Mouse (Mus musculus): ENCODE measurements around the gene Fkbp15.

Fkbp15 gene

GRCm38 (mm10) chr4:62318294-62318693 lies 42.1 kb downstream of the Fkbp15 start:
- DNase-seq (ENCODE audit: low read depth, low spot score), result no peak

DNA sequence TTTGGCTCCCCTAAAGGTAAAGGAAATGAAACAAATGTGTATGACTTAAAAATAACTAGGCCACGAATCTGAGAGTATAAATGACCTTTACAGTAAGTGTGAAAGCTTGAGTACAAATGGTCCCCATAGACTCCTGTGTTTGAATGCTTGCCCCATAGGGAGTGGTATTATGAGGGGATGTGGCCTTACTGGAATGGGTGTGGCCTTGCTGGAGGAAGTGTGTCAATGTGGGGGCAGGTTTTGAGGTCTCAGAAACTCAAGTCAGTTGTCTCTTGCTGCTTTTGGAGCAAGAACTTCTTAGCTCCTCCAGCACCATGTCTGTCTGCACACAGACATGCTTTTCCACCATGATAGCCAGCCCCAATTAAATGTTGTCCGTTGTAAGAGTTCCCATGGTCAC lies 43.9 kb downstream of the Fkbp15 start:
- no peak for DNase-seq (ENCODE audit: low read depth, low spot score)

DNA sequence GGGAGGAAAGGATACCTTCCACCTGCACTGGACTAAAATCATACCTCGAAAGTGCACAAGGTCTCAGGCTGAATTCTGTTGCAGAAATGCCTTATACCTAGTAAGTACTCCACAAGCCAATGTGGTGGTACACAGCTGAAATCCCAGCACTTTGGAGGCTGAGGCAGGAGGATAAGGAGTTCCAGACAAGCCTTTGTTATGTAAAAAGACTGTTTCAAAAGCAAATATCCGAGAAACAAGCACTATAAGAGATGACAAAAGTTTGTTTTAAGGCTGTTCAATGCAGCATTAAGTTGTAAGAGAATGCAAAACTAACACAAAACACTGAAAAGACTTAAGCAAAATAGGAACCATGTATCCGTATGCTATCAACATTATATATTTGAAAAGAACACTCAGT lies 45.8 kb downstream of the Fkbp15 start:
- DNase-seq (ENCODE audit: low read depth, low spot score), result no peak

- no peak for DNase-seq (ENCODE audit: low read depth, low spot score)
Observed at GRCm38 (mm10) chr4:62313641-62314211, 46.6 kb downstream of the Fkbp15 start.

GRCm38 (mm10) chr4:62312821-62313220 lies 47.5 kb downstream of the Fkbp15 start:
- no peak for DNase-seq (ENCODE audit: low read depth, low spot score)

DNA sequence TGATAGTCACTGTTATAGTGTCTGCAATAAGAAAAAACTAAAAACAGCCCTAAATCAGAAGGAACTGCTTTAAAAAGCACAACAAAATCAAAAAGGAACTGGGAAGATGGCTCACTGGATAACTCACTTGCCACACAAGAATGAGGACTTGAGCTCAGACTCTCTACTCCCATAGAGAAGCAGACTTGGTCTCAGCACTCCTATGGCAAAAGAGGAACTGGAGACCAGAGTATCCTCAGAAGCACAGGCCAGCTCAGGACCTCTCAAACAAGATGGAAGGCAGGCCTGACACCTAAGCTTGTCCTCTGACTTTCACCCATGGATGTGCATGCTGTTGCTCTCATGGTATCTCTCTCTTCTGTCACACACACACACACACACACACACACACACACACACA lies 51.9 kb downstream of the Fkbp15 start:
- DNase-seq (ENCODE audit: low read depth, low spot score), result no peak

DNA sequence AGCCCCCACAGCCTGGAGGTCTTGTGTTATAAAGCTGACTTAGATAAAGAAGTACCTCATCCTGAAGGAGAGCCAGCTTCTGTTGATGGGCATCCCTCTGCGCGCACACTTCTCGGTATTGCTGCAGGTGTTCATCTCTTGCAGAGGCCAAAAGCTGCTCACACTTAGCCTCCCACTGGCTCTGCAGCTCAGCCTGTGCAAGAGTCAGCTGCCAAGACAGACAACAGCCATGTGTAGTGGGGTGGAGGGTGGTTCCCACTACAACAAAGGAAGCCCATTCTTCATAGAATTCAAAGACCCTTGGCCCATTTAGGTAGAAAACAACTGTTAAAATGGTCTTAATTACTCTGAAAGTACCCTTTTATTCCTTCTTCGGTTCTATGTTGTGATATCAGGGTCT lies 53.5 kb downstream of the Fkbp15 start:
- no peak for DNase-seq (ENCODE audit: low read depth, low spot score)

GRCm38 (mm10) chr4:62306301-62306700 lies 54.0 kb downstream of the Fkbp15 start:
- DNase-seq (ENCODE audit: low read depth, low spot score), result no peak

DNA sequence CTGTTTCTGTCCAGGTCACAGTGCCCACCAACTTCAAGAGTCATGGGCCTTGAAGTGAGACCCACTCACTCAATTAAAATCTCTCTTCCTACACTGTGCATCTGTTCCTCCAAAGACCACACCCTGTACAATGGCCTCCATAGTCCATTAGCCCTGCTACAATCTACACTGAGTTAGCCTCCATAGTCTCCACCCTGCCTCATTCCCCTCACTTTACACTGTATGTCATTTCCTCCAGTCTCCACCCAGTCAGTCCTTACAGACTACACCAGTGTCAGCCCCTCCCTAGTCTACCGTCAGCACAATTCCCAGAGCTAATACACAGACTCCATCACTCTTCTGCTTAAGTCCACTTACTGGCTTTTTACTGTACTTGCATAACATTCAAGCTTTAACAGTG lies 57.1 kb downstream of the Fkbp15 start:
- DNase-seq (ENCODE audit: low read depth, low spot score), result no peak

DNA sequence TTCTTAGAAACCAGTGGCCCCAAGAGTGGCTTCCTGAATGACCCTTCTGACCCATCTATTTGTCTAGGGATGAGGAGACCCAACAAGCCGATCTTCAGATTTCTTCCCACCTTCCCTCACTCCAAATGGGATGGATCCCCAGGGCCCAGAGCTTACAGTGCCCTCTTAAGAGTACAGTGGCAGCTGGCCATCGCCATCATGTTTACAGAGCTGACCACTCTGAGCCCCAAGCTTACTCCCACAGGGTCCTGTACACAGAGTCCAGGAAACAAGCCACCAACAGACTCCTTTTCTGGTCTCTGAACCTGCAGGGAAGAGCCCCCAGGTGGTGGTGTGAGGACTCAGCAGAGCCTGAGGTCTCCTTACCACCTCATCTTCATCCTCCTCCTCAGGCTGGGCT lies 57.6 kb downstream of the Fkbp15 start:
- no peak for DNase-seq (ENCODE audit: low read depth, low spot score)

DNA sequence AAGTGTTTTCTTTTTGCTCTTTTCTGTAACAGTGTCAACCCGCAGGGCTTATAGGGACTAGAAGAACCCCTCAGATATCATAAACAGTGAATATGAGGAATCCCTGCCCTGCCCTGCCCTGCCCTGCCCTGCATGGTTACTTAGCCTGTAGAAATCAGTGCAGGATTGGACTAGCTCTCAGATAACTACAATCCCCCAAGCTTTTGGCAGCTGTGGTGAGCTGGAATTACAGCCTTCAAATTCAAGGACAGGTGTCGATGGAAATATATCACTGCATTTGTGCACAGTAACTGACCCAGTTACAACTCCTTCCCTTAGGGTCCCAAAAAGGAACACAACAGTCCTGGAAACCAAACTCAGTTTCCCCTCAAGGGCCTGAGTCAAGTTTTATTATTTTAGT lies 60.3 kb downstream of the Fkbp15 start:
- no peak for DNase-seq (ENCODE audit: low read depth, low spot score)

DNA sequence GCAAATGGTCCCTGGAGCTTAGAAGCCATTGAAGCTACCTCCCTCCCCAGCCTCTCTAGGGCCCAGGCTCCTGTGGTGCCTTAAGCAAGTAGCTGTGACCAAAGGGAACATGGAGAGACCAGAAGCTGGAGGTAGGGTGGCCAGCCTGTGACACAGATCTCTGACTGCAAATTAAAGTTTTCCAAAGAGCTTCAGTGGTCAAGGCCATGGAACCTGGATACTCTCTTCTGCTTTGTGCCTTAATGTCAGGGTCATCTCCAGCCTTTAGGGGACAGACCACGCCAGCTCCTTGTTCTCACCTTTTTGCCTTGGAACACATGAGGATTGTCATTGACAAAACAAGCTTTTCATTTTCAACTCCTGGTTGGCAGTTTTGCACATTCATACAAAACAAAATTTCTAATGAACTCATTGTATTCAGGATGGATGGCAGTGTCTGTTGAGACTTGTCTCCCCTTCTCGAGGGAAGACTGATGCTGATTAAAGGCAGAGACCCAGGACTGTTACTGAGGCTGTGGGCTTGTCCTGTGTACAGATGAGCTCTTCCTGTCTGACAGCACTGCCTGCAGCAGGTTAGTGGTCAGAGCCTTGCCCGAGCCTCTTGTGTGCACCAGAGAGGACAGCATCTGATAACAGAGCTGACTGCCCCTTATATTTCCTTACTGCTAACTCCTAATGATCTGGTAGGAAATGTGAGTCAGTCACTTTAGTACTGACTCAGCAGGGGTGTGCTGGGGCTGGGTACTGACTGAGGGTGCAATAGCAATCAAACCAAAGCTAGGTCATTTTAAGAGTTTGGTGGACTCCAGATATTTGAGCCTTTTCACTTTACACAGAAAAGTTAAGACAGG lies 62.8 kb downstream of the Fkbp15 start:
- no peak for DNase-seq (ENCODE audit: low read depth, low spot score)

- no peak for DNase-seq (ENCODE audit: low read depth, low spot score)
Observed at GRCm38 (mm10) chr4:62294741-62295140, 65.6 kb downstream of the Fkbp15 start.

- no peak for DNase-seq (ENCODE audit: low read depth, low spot score)
Observed at GRCm38 (mm10) chr4:62293219-62293861, 67.0 kb downstream of the Fkbp15 start.

DNA sequence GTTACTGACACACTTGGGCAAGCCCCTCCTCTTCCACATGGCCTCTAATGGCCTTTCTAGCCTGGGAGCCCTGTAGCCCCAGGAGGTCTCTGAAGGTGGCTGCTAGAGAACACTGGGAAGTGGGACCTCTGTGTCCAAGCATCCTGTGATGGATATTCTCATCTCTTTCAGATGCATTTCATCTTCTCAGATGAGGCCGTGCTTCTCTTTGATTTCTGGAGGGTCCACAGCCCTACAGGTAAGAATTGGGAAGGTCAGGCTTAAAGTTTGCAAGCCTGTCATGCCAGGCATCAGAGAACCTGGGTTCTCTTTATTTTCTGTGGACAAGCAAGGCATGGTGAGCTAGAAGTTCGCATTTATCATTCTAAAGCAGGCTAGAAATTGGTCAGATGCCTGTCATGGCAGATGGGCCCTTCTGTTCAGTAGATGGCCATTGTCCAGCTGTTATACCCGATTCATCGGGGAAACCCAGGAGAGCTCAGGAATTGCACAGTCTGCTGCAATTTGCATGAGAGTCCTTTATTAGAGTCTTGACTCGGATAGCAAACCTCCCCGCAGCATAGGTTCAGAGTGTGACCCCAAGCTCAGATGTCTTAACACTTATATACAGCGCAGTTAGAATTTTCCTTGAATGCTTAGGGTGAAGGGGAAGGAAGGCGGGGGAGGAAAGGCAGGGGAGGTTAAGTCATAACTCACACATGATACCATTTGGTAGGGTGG lies 67.7 kb downstream of the Fkbp15 start:
- DNase-seq (ENCODE audit: low read depth, low spot score), result no peak

- DNase-seq (ENCODE audit: low read depth, low spot score), result no peak
Observed at GRCm38 (mm10) chr4:62290816-62291505, 69.4 kb downstream of the Fkbp15 start.

- no peak for DNase-seq (ENCODE audit: low read depth, low spot score)
Observed at GRCm38 (mm10) chr4:62289226-62289625, 71.1 kb downstream of the Fkbp15 start.

- DNase-seq (ENCODE audit: low read depth, low spot score), result no peak
Observed at GRCm38 (mm10) chr4:62286992-62287900, 73.1 kb downstream of the Fkbp15 start.

GRCm38 (mm10) chr4:62286257-62286991 lies 73.9 kb downstream of the Fkbp15 start:
- peak; percentile 53 for DNase-seq (ENCODE audit: low read depth, low spot score)

DNA sequence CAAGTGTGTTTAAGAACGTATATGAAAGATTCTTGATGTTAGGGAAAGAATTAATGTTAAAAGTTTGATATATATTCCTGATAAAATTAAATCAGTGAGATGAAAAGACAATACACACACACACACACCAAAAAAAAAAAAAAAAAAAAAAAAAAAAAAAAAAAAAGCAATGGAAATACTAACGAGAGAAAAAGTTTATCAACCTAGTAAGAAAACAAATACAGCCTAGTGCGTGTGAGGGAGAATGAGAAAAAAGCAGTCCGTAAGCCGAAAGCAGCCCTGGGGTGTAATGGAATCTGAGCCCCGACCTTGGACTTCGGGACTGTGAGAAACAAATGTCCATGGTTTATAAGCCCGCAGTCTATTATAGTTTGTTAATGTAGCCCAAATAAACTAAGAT lies 74.8 kb downstream of the Fkbp15 start:
- DNase-seq (ENCODE audit: low read depth, low spot score), result no peak
